Mouse (Mus musculus) hindbrain, embryonic 16.5 days (tissue): Measurements from ENCODE around the gene Zfp637. TPM values are rescaled to one million over a fixed set of nuclear protein-coding genes. Genes with fewer than 3 reads are reported as not detected.

Source experiments
- ATAC-seq: fragments of 200-750 bp; cut with Nextera tagmentation; 2 replicates; pipeline ENCODE4 v1.8.0; 2017; ENCODE audit warnings: moderate TSS enrichment, moderate library complexity
- H3K27ac ChIP-seq: fragments of 300-500 bp; sonication (generic); 2 replicates; pipeline ENCODE4 v1.5.1; 2014; ENCODE audit warnings: low read depth, mild to moderate bottlenecking, control low read depth, low read length, moderate library complexity
- H3K27me3 ChIP-seq: fragments of 300-500 bp; sonication (generic); replicated peaks from 2 replicates; pipeline ENCODE4 v1.6.1; 2014; ENCODE audit warnings: low read length; ENCODE audit not compliant: control insufficient read depth, insufficient read depth
- H3K36me3 ChIP-seq: fragments of 300-500 bp; sonication (generic); 2 replicates; pipeline ENCODE4 v1.6.1; 2014; ENCODE audit warnings: mild to moderate bottlenecking, low read length, moderate library complexity, mixed read lengths; ENCODE audit not compliant: control insufficient read depth, insufficient read depth
- H3K4me1 ChIP-seq: fragments of 300-500 bp; sonication (generic); 2 replicates; pipeline ENCODE4 v1.6.1; 2014; ENCODE audit warnings: low read depth, low read length; ENCODE audit not compliant: control insufficient read depth, insufficient read depth
- H3K4me2 ChIP-seq: fragments of 300-500 bp; sonication (generic); 2 replicates; pipeline ENCODE4 v1.6.1; 2014; ENCODE audit warnings: mild to moderate bottlenecking, low read length, control low read depth, moderate library complexity
- H3K4me3 ChIP-seq: fragments of 300-500 bp; sonication (generic); 2 replicates; pipeline ENCODE4 v1.5.1; 2014; ENCODE audit warnings: mild to moderate bottlenecking, low read length, control low read depth, moderate library complexity
- H3K9ac ChIP-seq: fragments of 300-500 bp; sonication (generic); 2 replicates; pipeline ENCODE4 v1.6.1; 2014; ENCODE audit warnings: low read depth, mild to moderate bottlenecking, control low read depth, low read length, moderate library complexity
- H3K9me3 ChIP-seq: fragments of 300-500 bp; sonication (generic); 2 replicates; pipeline ENCODE4 v1.6.1; 2014; ENCODE audit warnings: mild to moderate bottlenecking, low read length, moderate library complexity; ENCODE audit not compliant: control insufficient read depth
- WGBS: fragments of 180-500 bp; shearing (Covaris S2); extraction: QIAGEN DNeasy Blood & Tissue Kit; methylation state at CpG from one replicate; pipeline ENCODE4 v1.1.7; 2014; 5-methylcytosine and 5-hydroxymethylcytosine counted together
- polyA plus RNA-seq: library from polyadenylated mRNA; unstranded; fragments of >200 nt; fragmentation: Nextera tagmentation; extraction: Ambion mirVana; gene quantifications from 2 replicates; pipeline ENCODE4 v1.2.1, GENCODE M21; 2015

Zfp637 gene
- 130 and 137 TPM in 2 replicates for polyA plus RNA-seq

- Histone ChIP-seq H3K36me3 (peaks cover 17% of the 10 kb centered on the region), H3K4me1 (peaks cover 8% of the 10 kb centered on the region), H3K4me2 (peak within 1 kb of the TSS; percentile 87), H3K9ac (peak within 1 kb of the TSS; percentile 100), H3K9me3 (no peaks in the 10 kb centered on the region), H3K4me3 (peak within 1 kb of the TSS; percentile 93), H3K27me3 (no peaks in the 10 kb centered on the region), H3K27ac (peak within 1 kb of the TSS; percentile 96)
- ATAC-seq, result peak; percentile 98
- under 1% methylated on average over 64 of the region's 66 CpGs for WGBS
Observed at GRCm38 (mm10) chr6:117840686-117841510, at the start of gene Zfp637. Zfp637 (plus strand) TSS chr6:117841180.

DNA sequence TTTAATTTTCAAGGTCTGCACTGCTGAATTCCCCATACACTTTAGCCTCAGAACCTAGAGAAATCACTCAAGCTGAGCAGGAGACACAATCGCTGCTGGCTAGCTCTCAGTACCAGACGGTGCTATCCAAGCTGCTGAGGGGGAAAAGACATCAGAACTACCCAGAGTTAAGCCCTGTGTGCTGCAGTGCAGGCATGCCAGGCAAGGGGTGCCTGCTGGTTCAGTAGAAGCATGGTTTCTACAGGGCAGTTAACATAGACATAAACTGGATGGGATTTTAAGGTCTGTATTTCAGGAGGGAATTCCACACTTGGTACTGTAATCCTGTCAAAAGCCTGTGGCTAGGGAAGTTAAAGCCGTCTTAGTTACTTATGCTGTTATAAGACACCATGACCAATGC lies 45.7 kb upstream of the Zfp637 start:
- Histone ChIP-seq H3K27me3 (no peaks in the 10 kb centered on the region), H3K9me3 (no peaks in the 10 kb centered on the region), H3K27ac (no peak overlapping the region), H3K4me2 (no peak overlapping the region), H3K9ac (no peak overlapping the region), H3K4me1 (no peaks in the 10 kb centered on the region), H3K36me3 (no peaks in the 10 kb centered on the region), H3K4me3 (no peak overlapping the region)
- 83% methylated on average over 3 of the region's 3 CpGs for WGBS
- no peak for ATAC-seq

DNA sequence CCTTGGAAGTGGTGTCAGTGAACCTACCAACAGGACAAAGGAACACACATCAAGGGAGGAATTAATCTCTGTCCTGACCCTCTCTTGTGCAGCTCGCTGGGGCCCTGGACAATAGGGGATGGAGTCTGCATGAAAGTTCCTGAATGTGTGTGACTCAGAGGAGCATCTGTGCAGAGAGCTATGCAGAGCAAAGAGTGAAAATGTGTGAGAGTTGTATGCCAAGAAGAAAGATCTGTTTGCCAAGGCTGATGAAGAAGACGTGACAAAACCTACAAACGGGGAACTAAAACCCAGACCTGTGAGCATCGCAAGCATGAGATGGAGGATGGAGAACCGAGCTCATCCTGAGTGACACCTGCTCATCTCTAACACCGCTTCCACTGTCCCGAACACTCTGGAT lies 40.2 kb upstream of the Zfp637 start:
- no peaks in the 10 kb centered on the region for H3K4me1 ChIP-seq
- H3K36me3 ChIP-seq, result no peaks in the 10 kb centered on the region
- H3K27ac ChIP-seq, result no peak overlapping the region
- 76% methylated on average over 7 of the region's 7 CpGs for WGBS
- no peak overlapping the region for H3K9ac ChIP-seq
- no peaks in the 10 kb centered on the region for H3K27me3 ChIP-seq
- H3K4me3 ChIP-seq, result no peak overlapping the region
- no peaks in the 10 kb centered on the region for H3K9me3 ChIP-seq
- ATAC-seq, result no peak
- no peak overlapping the region for H3K4me2 ChIP-seq

- H3K4me2 ChIP-seq, result no peak overlapping the region
- H3K4me1 ChIP-seq, result no peaks in the 10 kb centered on the region
- H3K27ac ChIP-seq, result no peak overlapping the region
- no peak overlapping the region for H3K4me3 ChIP-seq
- H3K36me3 ChIP-seq, result no peaks in the 10 kb centered on the region
- no peaks in the 10 kb centered on the region for H3K9me3 ChIP-seq
- ATAC-seq, result no peak
- no peak overlapping the region for H3K9ac ChIP-seq
- no peaks in the 10 kb centered on the region for H3K27me3 ChIP-seq
- whole genome bisulfite sequencing, result 61% methylated on average over 6 of the region's 6 CpGs
Observed at GRCm38 (mm10) chr6:117801801-117802200, 39.2 kb upstream of the Zfp637 start.

DNA sequence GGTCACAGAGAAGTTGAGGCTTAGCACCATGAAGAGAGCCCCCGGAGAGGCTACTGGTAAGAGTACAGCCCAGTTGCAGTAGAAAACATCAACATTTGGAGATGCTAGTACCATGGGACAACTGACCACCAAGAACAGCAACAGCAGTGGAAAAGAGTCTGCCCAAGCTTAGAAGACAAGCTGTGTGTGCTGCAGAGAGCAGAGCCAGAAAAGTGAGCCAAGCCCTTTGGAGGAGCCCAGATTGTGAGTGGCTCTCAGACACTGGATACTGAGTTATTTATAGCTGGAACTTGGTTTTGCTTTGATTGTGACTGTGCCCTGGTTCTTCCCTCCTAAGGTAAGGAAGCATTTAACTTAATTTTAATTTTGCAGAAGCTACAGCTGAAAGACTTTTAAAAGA lies 33.2 kb upstream of the Zfp637 start:
- H3K9ac ChIP-seq, result no peak overlapping the region
- H3K27ac ChIP-seq, result no peak overlapping the region
- 92% methylated on average over 1 of the region's 1 CpGs for WGBS
- H3K4me3 ChIP-seq, result no peak overlapping the region
- no peaks in the 10 kb centered on the region for H3K36me3 ChIP-seq
- H3K4me2 ChIP-seq, result no peak overlapping the region
- H3K27me3 ChIP-seq, result no peaks in the 10 kb centered on the region
- no peaks in the 10 kb centered on the region for H3K4me1 ChIP-seq
- ATAC-seq, result no peak
- no peaks in the 10 kb centered on the region for H3K9me3 ChIP-seq

GRCm38 (mm10) chr6:117809816-117810215 lies 31.2 kb upstream of the Zfp637 start:
- H3K4me2 ChIP-seq, result no peak overlapping the region
- H3K9ac ChIP-seq, result no peak overlapping the region
- H3K4me3 ChIP-seq, result no peak overlapping the region
- H3K4me1 ChIP-seq, result no peaks in the 10 kb centered on the region
- ATAC-seq, result no peak
- H3K9me3 ChIP-seq, result no peaks in the 10 kb centered on the region
- H3K27ac ChIP-seq, result no peak overlapping the region
- H3K27me3 ChIP-seq, result no peaks in the 10 kb centered on the region
- H3K36me3 ChIP-seq, result no peaks in the 10 kb centered on the region
- 91% methylated on average over 6 of the region's 6 CpGs for WGBS

DNA sequence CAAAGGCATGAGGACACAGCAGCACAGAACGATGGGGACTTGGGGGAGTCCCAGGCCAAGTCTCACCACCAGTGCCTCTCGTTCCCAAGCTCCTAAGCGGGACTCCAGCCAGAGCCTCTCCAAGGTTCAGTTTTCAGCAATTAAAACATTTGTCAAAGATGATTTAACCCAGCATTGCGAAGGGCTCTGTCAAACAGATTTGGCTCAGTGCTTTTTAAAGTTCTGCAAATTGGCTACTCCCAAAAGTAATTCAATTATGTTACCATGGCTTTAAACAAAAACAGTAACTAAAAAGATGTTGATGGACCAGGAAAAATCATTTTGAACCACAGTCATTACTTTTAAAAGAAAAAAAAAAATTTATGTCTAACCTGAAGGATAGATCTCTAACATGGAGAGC lies 30.3 kb upstream of the Zfp637 start:
- no peak overlapping the region for H3K9ac ChIP-seq
- no peaks in the 10 kb centered on the region for H3K27me3 ChIP-seq
- 67% methylated on average over 4 of the region's 4 CpGs for WGBS
- H3K4me1 ChIP-seq, result no peaks in the 10 kb centered on the region
- no peak overlapping the region for H3K4me3 ChIP-seq
- no peak overlapping the region for H3K27ac ChIP-seq
- no peak for ATAC-seq
- no peaks in the 10 kb centered on the region for H3K9me3 ChIP-seq
- H3K4me2 ChIP-seq, result no peak overlapping the region
- H3K36me3 ChIP-seq, result no peaks in the 10 kb centered on the region

GRCm38 (mm10) chr6:117811256-117811655 lies 29.7 kb upstream of the Zfp637 start:
- 80% methylated on average over 5 of the region's 5 CpGs for WGBS
- ATAC-seq, result no peak
- Histone ChIP-seq H3K36me3 (no peaks in the 10 kb centered on the region), H3K4me1 (no peaks in the 10 kb centered on the region), H3K9me3 (no peaks in the 10 kb centered on the region), H3K4me2 (no peak overlapping the region), H3K4me3 (no peak overlapping the region), H3K9ac (no peak overlapping the region), H3K27ac (no peak overlapping the region), H3K27me3 (no peaks in the 10 kb centered on the region)

GRCm38 (mm10) chr6:117814681-117815080 lies 26.3 kb upstream of the Zfp637 start:
- no peak for ATAC-seq
- no peaks in the 10 kb centered on the region for H3K4me1 ChIP-seq
- H3K4me2 ChIP-seq, result no peak overlapping the region
- H3K9ac ChIP-seq, result no peak overlapping the region
- no peaks in the 10 kb centered on the region for H3K27me3 ChIP-seq
- H3K27ac ChIP-seq, result no peak overlapping the region
- no peak overlapping the region for H3K4me3 ChIP-seq
- no peaks in the 10 kb centered on the region for H3K36me3 ChIP-seq
- no peaks in the 10 kb centered on the region for H3K9me3 ChIP-seq
